Mouse (Mus musculus) CH12.LX (cell line): ENCODE measurements around the gene Stx4a. TPM values are rescaled to one million over a fixed set of nuclear protein-coding genes. Genes with fewer than 3 reads are reported as not detected.

Experiments used
- DNase-seq: peaks from one replicate; pipeline ENCODE4 v3.0.0-alpha.2; 2013; ENCODE audit errors: extremely low read depth
- H3K27ac ChIP-seq: 2 replicates; pipeline ENCODE4 v1.5.1; 2012; ENCODE audit warnings: low read depth, mild to moderate bottlenecking, control low read depth, moderate library complexity; ENCODE audit not compliant: insufficient read depth
- H3K27me3 ChIP-seq: replicated peaks from 2 replicates; pipeline ENCODE3; 2012; ENCODE audit warnings: inconsistent platforms
- H3K36me3 ChIP-seq, 2 experiments: replicated peaks in 1 of 2; 2 replicates each; pipeline versions ENCODE3 to v1.6.1; 2012; ENCODE audit warnings: inconsistent platforms in 1 of 2, low read length in 1 of 2, mild to moderate bottlenecking in 1 of 2, mixed read lengths in 1 of 2, moderate library complexity in 1 of 2; ENCODE audit not compliant: control insufficient read depth in 1 of 2, insufficient read depth in 1 of 2
- H3K4me1 ChIP-seq, 2 experiments: 2 replicates each; pipeline ENCODE4 v1.6.1; 2012; ENCODE audit warnings: inconsistent platforms in 1 of 2, moderate library complexity in 1 of 2; ENCODE audit not compliant: insufficient read depth in 2 of 2, control insufficient read depth in 1 of 2
- H3K4me2 ChIP-seq: 2 replicates; pipeline ENCODE4 v1.6.1; 2012; ENCODE audit warnings: low read depth, mild to moderate bottlenecking, control low read depth; ENCODE audit not compliant: poor library complexity, insufficient read depth, severe bottlenecking
- H3K4me3 ChIP-seq, 3 experiments: fragments of 150-350 bp in 1 of 3; sonication (generic) in 1 of 3; replicated peaks in 1 of 3; 2 replicates each; pipeline versions ENCODE3 to v1.5.1; 2011 to 2012; ENCODE audit warnings: low read depth in 2 of 3, low read length in 2 of 3, mild to moderate bottlenecking in 2 of 3, moderate library complexity in 2 of 3, control low read depth in 1 of 3, improper control_type of control experiment in 1 of 3, inconsistent platforms in 1 of 3, mixed read lengths in 1 of 3; ENCODE audit not compliant: poor library complexity in 1 of 3
- H3K79me2 ChIP-seq: replicated peaks from 2 replicates; pipeline ENCODE4 v1.6.1; 2012; ENCODE audit warnings: mild to moderate bottlenecking, moderate library complexity; ENCODE audit not compliant: control insufficient read depth, poor library complexity, insufficient read depth, severe bottlenecking; ENCODE audit errors: extremely low read depth
- H3K9ac ChIP-seq: 2 replicates; pipeline ENCODE4 v1.6.1; 2012; ENCODE audit warnings: low read depth, mild to moderate bottlenecking, control low read depth, moderate library complexity; ENCODE audit not compliant: insufficient read depth
- H3K9me3 ChIP-seq: replicated peaks from 2 replicates; pipeline ENCODE3; 2012; ENCODE audit warnings: low read length, inconsistent platforms, mixed read lengths
- BHLHE40 ChIP-seq: IDR thresholded peaks from 2 replicates; pipeline ENCODE4 v1.6.1; 2011; ENCODE audit warnings: mild to moderate bottlenecking, low read depth, low read length, improper control_type of control experiment
- E2F4 ChIP-seq: IDR thresholded peaks from 2 replicates; pipeline ENCODE4 v1.6.1; 2011; ENCODE audit warnings: low read depth, low read length, improper control_type of control experiment; ENCODE audit not compliant: insufficient replicate concordance
- ELF1 ChIP-seq: IDR thresholded peaks from 2 replicates; pipeline ENCODE4 v1.6.1; 2014; ENCODE audit warnings: low read depth, mild to moderate bottlenecking, inconsistent platforms, low read length, improper control_type of control experiment
- GABPA ChIP-seq: IDR thresholded peaks from 2 replicates; pipeline ENCODE4 v1.6.1; 2012; ENCODE audit warnings: low read depth, low read length, improper control_type of control experiment, inconsistent platforms; ENCODE audit not compliant: insufficient replicate concordance
- HCFC1 ChIP-seq: IDR thresholded peaks from 2 replicates; pipeline ENCODE4 v1.6.1; 2012; ENCODE audit warnings: low read depth, mild to moderate bottlenecking, inconsistent platforms, low read length, improper control_type of control experiment
- MAX ChIP-seq: IDR thresholded peaks from 2 replicates; pipeline ENCODE4 v1.6.1; 2011; ENCODE audit warnings: low read length, improper control_type of control experiment
- MAZ ChIP-seq: IDR thresholded peaks from 2 replicates; pipeline ENCODE4 v1.6.1; 2012; ENCODE audit warnings: low read depth, mild to moderate bottlenecking, inconsistent platforms, low read length, improper control_type of control experiment, moderate library complexity
- MEF2A ChIP-seq: IDR thresholded peaks from 2 replicates; pipeline ENCODE4 v1.6.1; 2014; ENCODE audit warnings: low read depth, mild to moderate bottlenecking, inconsistent platforms, low read length, improper control_type of control experiment, borderline replicate concordance
- NRF1 ChIP-seq: IDR thresholded peaks from 2 replicates; pipeline ENCODE4 v1.6.1; 2014; ENCODE audit warnings: low read depth, mild to moderate bottlenecking, inconsistent platforms, low read length, improper control_type of control experiment, moderate library complexity
- PAX5 ChIP-seq: IDR thresholded peaks from 2 replicates; pipeline ENCODE4 v1.6.1; 2012; ENCODE audit warnings: low read length, inconsistent platforms, mixed read lengths
- POLR2A ChIP-seq: IDR thresholded peaks from 2 replicates; pipeline ENCODE4 v1.6.1; 2011; ENCODE audit warnings: low read depth, mild to moderate bottlenecking, improper control_type of control experiment, low read length
- POLR2AphosphoS2 ChIP-seq: IDR thresholded peaks from 2 replicates; pipeline ENCODE4 v1.6.1; 2011; ENCODE audit warnings: low read depth, low read length, improper control_type of control experiment
- SIN3A ChIP-seq: IDR thresholded peaks from 2 replicates; pipeline ENCODE4 v1.6.1; 2012; ENCODE audit warnings: low read length, improper control_type of control experiment, inconsistent platforms
- SMC3 ChIP-seq: IDR thresholded peaks from 2 replicates; pipeline ENCODE4 v1.6.1; 2011; ENCODE audit warnings: low read depth, low read length, improper control_type of control experiment
- TBP ChIP-seq: conservative IDR thresholded peaks from 2 replicates; pipeline ENCODE4 v1.6.1; 2011; ENCODE audit warnings: low read depth, low read length, improper control_type of control experiment
- TCF12 ChIP-seq: IDR thresholded peaks from 2 replicates; pipeline ENCODE4 v1.6.1; 2014; ENCODE audit warnings: low read depth, mild to moderate bottlenecking, inconsistent platforms, low read length, improper control_type of control experiment
- ZKSCAN1 ChIP-seq: IDR thresholded peaks from 2 replicates; pipeline ENCODE4 v1.6.1; 2012; ENCODE audit warnings: low read depth, inconsistent platforms, low read length, improper control_type of control experiment, borderline replicate concordance
- ZMIZ1 ChIP-seq: IDR thresholded peaks from 2 replicates; pipeline ENCODE4 v1.6.1; 2012; ENCODE audit warnings: low read depth, mild to moderate bottlenecking, inconsistent platforms, low read length, improper control_type of control experiment
- ZNF384 ChIP-seq: IDR thresholded peaks from 2 replicates; pipeline ENCODE4 v1.6.1; 2012; ENCODE audit warnings: low read depth, low read length, improper control_type of control experiment, inconsistent platforms
- dilution Hi-C: fragments of 300-500 bp; cut with MboI; formaldehyde crosslinking; loops from 2 replicates; pipeline ENCODE4 v1.14.3; 2020; ENCODE audit warnings: low sequenced_read_pairs; ENCODE audit not compliant: extremely low pct_unique_long_range_greater_than_20kb, extremely low pct_ligation_motif_present
- in situ Hi-C: fragments of 300-500 bp; cut with MboI; formaldehyde crosslinking; loops from 3 replicates; pipeline ENCODE4 v1.14.3; 2019; ENCODE audit warnings: low sequenced_read_pairs, low pct_ligation_motif_present, low pct_unique_long_range_greater_than_20kb, mixed read lengths
- polyA plus RNA-seq: library from polyadenylated mRNA; unstranded; fragments of >175 nt; gene quantifications from 2 replicates; pipeline ENCODE4 v1.2.1, GENCODE M21; 2012; ENCODE audit warnings: low read depth; ENCODE audit not compliant: insufficient read length
- total RNA-seq, 2 experiments: library from RNA; depleted of rRNA; stranded (reverse); fragments of 300-350 nt in 1 of 2; fragments of >200 nt in 1 of 2; gene quantifications; 2 replicates each; pipeline ENCODE4 v1.2.3; 2012 to 2014

Stx4a gene
- total and polyA plus RNA-seq, 3 experiments, result 16.5 to 50.5 (median 25.4) TPM

DNA sequence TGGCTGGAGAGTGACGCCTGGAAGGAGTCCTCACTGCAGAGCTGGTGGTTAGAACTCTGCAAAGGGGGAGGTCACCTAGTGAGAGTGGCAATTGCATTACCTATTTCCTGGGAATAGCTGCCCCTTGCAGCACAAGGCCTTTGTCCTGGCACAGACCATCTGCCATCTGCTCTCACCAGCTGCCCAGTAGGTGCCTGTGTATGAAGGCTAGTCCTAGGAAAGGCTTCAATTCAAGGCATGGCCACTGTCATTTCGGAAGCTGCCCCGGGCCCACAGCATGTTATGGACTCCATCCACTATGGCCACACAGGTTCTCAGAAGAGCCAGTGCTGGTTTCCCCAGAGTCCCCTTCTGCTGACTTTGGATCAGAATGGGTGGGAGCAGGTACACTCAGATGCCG, 25.5 kb upstream of the Stx4a start:
- dilution Hi-C loops (no loop called here), in situ Hi-C loops (loop anchor here (25.0 kb wide), 1 partner anchor 811 kb away; the partner anchor contains the start of genes Cdipt and Cdiptos)
- DNase-seq, result no peak
- no peaks in the 10 kb centered on the region for H3K9me3 ChIP-seq
- peaks cover 0 to 13% of the 10 kb centered on the region in 2 experiments; a peak in 2 of 4 replicates for H3K4me1 ChIP-seq
- no peak overlapping the region for H3K4me3 ChIP-seq
- H3K27me3 ChIP-seq, result no peaks in the 10 kb centered on the region
- H3K36me3 ChIP-seq, result peaks cover 69 to 96% of the 10 kb centered on the region in 2 experiments
- TF ChIP-seq GABPA (no peak), SMC3 (no peak), POLR2A (no peak), POLR2AphosphoS2 (no peak), TBP (no peak), TCF12 (no peak)
- no peaks in the 10 kb centered on the region for H3K79me2 ChIP-seq
- H3K4me2 ChIP-seq, result no peak overlapping the region
- H3K27ac ChIP-seq, result no peak overlapping the region
- no peak overlapping the region for H3K9ac ChIP-seq

GRCm38 (mm10) chr7:127799211-127799610, 24.9 kb upstream of the Stx4a start:
- Histone ChIP-seq H3K4me3 (no peak overlapping the region), H3K79me2 (no peaks in the 10 kb centered on the region), H3K4me1 (peaks cover 0 to 19% of the 10 kb centered on the region in 2 experiments; a peak in 2 of 4 replicates), H3K27me3 (no peaks in the 10 kb centered on the region), H3K36me3 (peaks cover 69 to 97% of the 10 kb centered on the region in 2 experiments), H3K27ac (no peak overlapping the region), H3K9ac (no peak overlapping the region), H3K4me2 (no peak overlapping the region), H3K9me3 (no peaks in the 10 kb centered on the region)
- TF ChIP-seq PAX5 (no peak), TBP (no peak), MAZ (no peak), ZKSCAN1 (no peak), ZNF384 (no peak), MAX (no peak), BHLHE40 (no peak), SIN3A (no peak), E2F4 (no peak), ELF1 (no peak), NRF1 (no peak), MEF2A (no peak), ZMIZ1 (no peak), HCFC1 (no peak), TCF12 (no peak)
- in situ Hi-C loops, result loop anchor here (25.0 kb wide), 1 partner anchor 812 kb away; the partner anchor contains the start of genes Cdipt and Cdiptos
- dilution Hi-C loops, result no loop called here
- DNase-seq, result no peak
